8 mouse cellular contexts compared by ENCODE assay signal in genomic region chr12:84784604-84785381, GRCm38 (mm10). TPM values are rescaled to one million over a fixed set of nuclear protein-coding genes. Genes with fewer than 3 reads are reported as not detected.
DNase-seq lines count a peak whose midpoint lies in the region; ATAC-seq lines count a peak whose summit lies in the region.

No protein-coding gene starts in this region.

- H3K4me3 ChIP-seq in intestine, embryonic 15.5 days (replicated peaks): peak overlapping the region; percentile 12; the same call in 1 of the 2 replicates

- H3K27me3 ChIP-seq in intestine, embryonic 15.5 days (replicated peaks): no peaks in the 10 kb centered on the region

- ATAC-seq in intestine, embryonic 15.5 days: peak; percentile 95

- DNase-seq in adrenal gland, adult 2 months: peak; percentile 88
- peak; percentile 95 for DNase-seq in embryo, embryonic 11 days
- peak; percentile 79 to 86 for DNase-seq in gastrocnemius, postnatal 36 days
- DNase-seq in left cerebral cortex, postnatal 14 days (ENCODE audit: low spot score in 2 of 2): peak; percentile 89 to 91
- DNase-seq in mesoderm, embryonic 11.5 days (ENCODE audit: low read depth, low spot score): peak; percentile 93
- DNase-seq in right cerebral cortex, postnatal 25 days: peak; percentile 83
- peak; percentile 84 to 89 for DNase-seq in urinary bladder, postnatal 36 days (ENCODE audit: low spot score in 2 of 2)

- no peaks in the 10 kb centered on the region for H3K9me3 ChIP-seq in intestine, embryonic 15.5 days

- H3K27ac ChIP-seq in intestine, embryonic 15.5 days: peak overlapping the region; percentile 76

- peak overlapping the region; percentile 52 for H3K4me2 ChIP-seq in intestine, embryonic 15.5 days (replicated peaks)

- H3K4me1 ChIP-seq in intestine, embryonic 15.5 days (replicated peaks): peaks cover 11% of the 10 kb centered on the region

- intact Hi-C loops in gastrocnemius, postnatal 36 days (cut with DNase I): loop anchor here (10.0 kb wide), 1 partner anchor 250 kb away; no protein-coding TSS in a partner anchor
- intact Hi-C loops in left cerebral cortex, postnatal 14 days (cut with DNase I): loop anchor here (10.0 kb wide), 2 partner anchors 90 to 190 kb away; partner anchors contain the start of genes Arel1, Fcf1 and Ltbp2

- no peaks in the 10 kb centered on the region for H3K36me3 ChIP-seq in intestine, embryonic 15.5 days

- no peak overlapping the region for H3K9ac ChIP-seq in intestine, embryonic 15.5 days

- 20% methylated on average over 25 of the region's 25 CpGs for WGBS in intestine, embryonic 15.5 days

RNA-seq across cellular contexts. Expression of gene Isca2, which starts 11.7 kb away (rescaled TPM):
- total RNA-seq in adrenal gland, adult 2 months (2021): 10 to 100 TPM; 76.0 to 80.8 TPM
- polyA plus RNA-seq in adrenal gland, adult 2 months (2012; rRNA removed): 42.1 and 54.5 TPM in 2 replicates
- 10 to 100 TPM; 39.0 to 42.6 TPM for total RNA-seq in gastrocnemius, postnatal 36 days (2021)
- polyA plus RNA-seq in intestine, embryonic 15.5 days (2015; fragmentation: Nextera tagmentation; extraction: Ambion mirVana): 124 and 134 TPM in 2 replicates
- 10 to 100 TPM; 55.3 to 61.8 TPM for total RNA-seq in left cerebral cortex, postnatal 14 days (2021)

RNA-seq across cellular contexts. Expression of gene Npc2, which starts 11.8 kb away (rescaled TPM):
- 100 to 1,000 TPM in 1 of 2 experiments, 10 to 100 TPM in 1; 85.4 to 100 TPM for total RNA-seq in adrenal gland, adult 2 months (2021)
- polyA plus RNA-seq in adrenal gland, adult 2 months (2012; rRNA removed): 126 and 165 TPM in 2 replicates
- 10 to 100 TPM; 12.7 to 14.1 TPM for total RNA-seq in gastrocnemius, postnatal 36 days (2021)
- polyA plus RNA-seq in intestine, embryonic 15.5 days (2015; fragmentation: Nextera tagmentation; extraction: Ambion mirVana): 76.7 and 77.9 TPM in 2 replicates
- 10 to 100 TPM; 28.7 to 30.5 TPM for total RNA-seq in left cerebral cortex, postnatal 14 days (2021)

Comparison
In these comparisons a context has a peak if more than half of its experiments do, and no peak if none do; other contexts are left out.
1. Peak in every context shown above with its lines: DNase-seq, ATAC-seq, H3K4me3 ChIP-seq and H3K27ac ChIP-seq.